Mouse (Mus musculus): ENCODE data around the gene Scnn1a. TPM values are rescaled to one million over a fixed set of nuclear protein-coding genes. Genes with fewer than 3 reads are reported as not detected.
A peak's percentile ranks its signal among the peaks of the same experiment; 100 is the strongest.

Scnn1a gene
- polyA plus RNA-seq, 1 experiment from 2014 or later: 16.9 TPM

DNA sequence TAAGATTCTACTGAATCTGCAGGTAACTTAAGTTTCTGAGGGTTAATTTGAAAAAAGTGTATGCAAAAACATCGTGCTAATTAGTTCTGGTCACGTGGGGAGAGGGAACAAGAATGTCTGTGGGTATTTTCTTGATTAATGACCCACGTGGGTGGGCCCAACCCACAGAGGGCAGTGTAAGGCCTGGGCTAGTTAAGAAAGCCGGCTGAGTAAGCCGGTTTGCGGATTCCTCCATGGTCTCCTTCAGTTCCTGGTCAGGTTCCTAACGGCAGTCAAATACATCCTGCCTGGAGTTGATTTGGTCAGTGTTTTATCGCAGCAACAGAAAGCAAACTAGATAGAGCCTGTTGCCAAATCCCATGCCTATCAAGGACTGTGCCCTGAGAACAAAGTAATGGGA is 36.2 kb upstream of the Scnn1a start:
- Histone ChIP-seq H3K27me3 (replicated peaks; ENCODE audit: control insufficient read depth, insufficient read depth, low read length) (no peaks in the 10 kb centered on the region), H3K4me3 (ENCODE audit: low read depth, low read length) (no peak overlapping the region), H3K4me1 (replicated peaks; ENCODE audit: control insufficient read depth, insufficient read depth, low read length) (no peaks in the 10 kb centered on the region; the same call in 1 of the 2 replicates), H3K4me2 (replicated peaks; ENCODE audit: low read depth) (peak overlapping the region; percentile 14; the same call in 1 of the 2 replicates), H3K36me3 (ENCODE audit: control insufficient read depth, insufficient read depth) (no peaks in the 10 kb centered on the region), H3K27ac (ENCODE audit: low read depth, low read length) (no peak overlapping the region), H3K9ac (ENCODE audit: low read depth, low read length) (no peak overlapping the region), H3K9me3 (ENCODE audit: control insufficient read depth) (no peaks in the 10 kb centered on the region)
- ATAC-seq: peak; percentile 53; the same call in 1 of the 2 replicates
- peak; percentile 47 for TF ChIP-seq CTCF (IDR thresholded peaks at IDR 0.05; ENCODE audit: low read depth)
- 18% methylated on average over 8 of the region's 8 CpGs for WGBS

DNA sequence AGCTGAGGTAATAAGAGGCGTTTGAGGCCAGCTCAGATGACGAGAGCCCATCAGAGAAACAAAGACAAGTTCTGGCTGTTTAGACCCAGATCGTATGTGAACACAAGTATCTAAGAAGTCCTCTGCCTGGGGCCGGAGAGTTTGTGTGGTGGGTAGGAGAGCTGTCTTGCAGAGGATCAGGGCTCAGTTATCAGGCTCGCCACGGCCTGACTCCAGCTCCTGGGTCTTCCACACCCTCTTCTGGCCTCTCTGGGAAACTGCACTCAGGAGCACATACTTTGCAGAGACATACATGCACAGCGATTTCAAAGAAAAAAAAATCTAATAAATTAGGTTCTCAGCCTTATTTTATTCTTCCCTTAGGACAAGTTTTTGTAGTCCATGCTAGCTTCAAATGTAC is 35.7 kb upstream of the Scnn1a start:
- H3K27ac ChIP-seq (ENCODE audit: low read depth, low read length): no peak overlapping the region
- H3K27me3 ChIP-seq (replicated peaks; ENCODE audit: control insufficient read depth, insufficient read depth, low read length): no peaks in the 10 kb centered on the region
- no peak overlapping the region for H3K4me2 ChIP-seq (replicated peaks; ENCODE audit: low read depth)
- no peaks in the 10 kb centered on the region for H3K36me3 ChIP-seq (ENCODE audit: control insufficient read depth, insufficient read depth)
- H3K4me1 ChIP-seq (replicated peaks; ENCODE audit: control insufficient read depth, insufficient read depth, low read length): no peaks in the 10 kb centered on the region; the same call in 1 of the 2 replicates
- H3K9me3 ChIP-seq (ENCODE audit: control insufficient read depth): no peaks in the 10 kb centered on the region
- H3K4me3 ChIP-seq (ENCODE audit: low read depth, low read length): no peak overlapping the region
- no peak overlapping the region for H3K9ac ChIP-seq (ENCODE audit: low read depth, low read length)
- ATAC-seq: no peak
- TF ChIP-seq CTCF (IDR thresholded peaks at IDR 0.05; ENCODE audit: low read depth): peak; percentile 34; the same call in 1 of the 2 replicates
- WGBS: 82% methylated on average over 7 of the region's 7 CpGs

DNA sequence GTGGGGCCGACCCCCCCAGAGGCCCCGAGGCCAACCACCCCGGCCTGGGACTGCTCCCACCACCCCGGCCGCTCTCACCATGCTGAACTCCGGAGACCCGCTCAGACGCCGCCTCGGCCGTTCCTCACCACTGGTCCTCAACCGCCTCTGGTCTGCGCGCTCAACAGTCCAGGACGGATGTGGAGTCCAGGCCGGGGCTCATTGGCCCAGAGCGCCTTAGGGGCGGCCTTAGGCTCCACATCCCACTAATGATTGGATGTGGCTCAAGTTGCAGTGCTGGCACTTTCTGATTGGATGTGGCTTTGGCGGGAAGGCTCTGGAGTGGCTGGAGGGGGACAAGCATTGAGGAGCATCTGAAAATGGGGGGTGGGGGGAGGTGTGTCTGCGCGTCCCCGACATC is 34.6 kb upstream of the Scnn1a start, which contains the start of gene Tuba3a:
Gene Tuba3a, minus strand, starts transcription at position 153 of the 400 bp plus-strand sequence.
- no peak for ATAC-seq
- Histone ChIP-seq H3K9me3 (ENCODE audit: control insufficient read depth) (no peaks in the 10 kb centered on the region), H3K4me2 (replicated peaks; ENCODE audit: low read depth) (no peak within 1 kb of the TSS), H3K9ac (ENCODE audit: low read depth, low read length) (no peak within 1 kb of the TSS), H3K36me3 (ENCODE audit: control insufficient read depth, insufficient read depth) (no peaks in the 10 kb centered on the region), H3K27me3 (replicated peaks; ENCODE audit: control insufficient read depth, insufficient read depth, low read length) (no peaks in the 10 kb centered on the region), H3K4me1 (replicated peaks; ENCODE audit: control insufficient read depth, insufficient read depth, low read length) (no peaks in the 10 kb centered on the region; the same call in 1 of the 2 replicates), H3K27ac (ENCODE audit: low read depth, low read length) (no peak within 1 kb of the TSS), H3K4me3 (ENCODE audit: low read depth, low read length) (no peak within 1 kb of the TSS)
- WGBS: 97% methylated on average over 22 of the region's 22 CpGs
- no peak for TF ChIP-seq CTCF (IDR thresholded peaks at IDR 0.05; ENCODE audit: low read depth)

DNA sequence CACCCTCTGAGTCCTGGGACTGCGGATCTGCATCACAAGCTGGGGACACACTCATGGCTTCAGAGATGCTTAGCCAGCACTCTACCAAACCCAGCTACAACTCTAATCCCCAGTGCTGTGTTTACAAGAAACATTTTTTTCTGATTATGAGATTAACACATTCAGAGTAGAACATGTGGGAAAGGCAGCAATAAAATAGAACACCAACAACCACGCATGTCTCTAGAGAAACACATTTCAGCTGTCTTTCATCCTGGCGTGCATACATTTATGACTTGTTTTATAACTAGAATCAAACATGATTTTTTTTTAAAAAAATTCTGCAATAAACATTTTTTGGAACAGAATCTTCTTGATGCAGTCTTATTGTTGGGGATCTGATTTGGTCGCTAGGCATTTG is 33.5 kb upstream of the Scnn1a start:
- Histone ChIP-seq H3K9ac (ENCODE audit: low read depth, low read length) (no peak overlapping the region), H3K4me1 (replicated peaks; ENCODE audit: control insufficient read depth, insufficient read depth, low read length) (no peaks in the 10 kb centered on the region; the same call in 1 of the 2 replicates), H3K27me3 (replicated peaks; ENCODE audit: control insufficient read depth, insufficient read depth, low read length) (no peaks in the 10 kb centered on the region), H3K27ac (ENCODE audit: low read depth, low read length) (no peak overlapping the region), H3K9me3 (ENCODE audit: control insufficient read depth) (no peaks in the 10 kb centered on the region), H3K4me3 (ENCODE audit: low read depth, low read length) (no peak overlapping the region), H3K36me3 (ENCODE audit: control insufficient read depth, insufficient read depth) (no peaks in the 10 kb centered on the region), H3K4me2 (replicated peaks; ENCODE audit: low read depth) (no peak overlapping the region)
- TF ChIP-seq CTCF (IDR thresholded peaks at IDR 0.05; ENCODE audit: low read depth): no peak
- 76% methylated on average over 4 of the region's 4 CpGs for WGBS
- no peak for ATAC-seq

DNA sequence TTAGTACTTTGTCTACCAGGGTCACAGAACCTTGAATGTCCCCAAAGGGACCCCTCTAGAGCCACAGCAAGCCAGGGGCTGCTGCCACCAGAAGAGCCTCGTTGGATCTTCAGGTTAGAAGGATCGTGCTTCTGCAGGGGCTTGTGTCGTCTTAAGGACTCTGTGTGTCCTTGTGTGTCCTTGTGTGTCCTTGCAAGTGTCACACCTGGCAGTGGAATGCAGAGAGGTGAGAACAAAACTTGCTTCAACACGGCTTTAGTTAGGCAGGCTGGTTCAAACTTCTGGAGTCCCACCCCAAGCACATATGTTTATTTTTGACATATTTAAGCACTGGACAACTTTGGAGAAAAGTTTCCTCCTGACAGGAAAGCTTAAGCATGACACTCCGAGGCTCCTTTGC is 31.7 kb upstream of the Scnn1a start:
- H3K27me3 ChIP-seq (replicated peaks; ENCODE audit: control insufficient read depth, insufficient read depth, low read length): no peaks in the 10 kb centered on the region
- H3K36me3 ChIP-seq (ENCODE audit: control insufficient read depth, insufficient read depth): no peaks in the 10 kb centered on the region
- no peaks in the 10 kb centered on the region; the same call in 1 of the 2 replicates for H3K4me1 ChIP-seq (replicated peaks; ENCODE audit: control insufficient read depth, insufficient read depth, low read length)
- TF ChIP-seq CTCF (IDR thresholded peaks at IDR 0.05; ENCODE audit: low read depth): no peak
- no peak overlapping the region for H3K4me3 ChIP-seq (ENCODE audit: low read depth, low read length)
- WGBS: 57% methylated on average over 5 of the region's 5 CpGs
- H3K9ac ChIP-seq (ENCODE audit: low read depth, low read length): no peak overlapping the region
- ATAC-seq: no peak
- no peak overlapping the region for H3K4me2 ChIP-seq (replicated peaks; ENCODE audit: low read depth)
- H3K9me3 ChIP-seq (ENCODE audit: control insufficient read depth): no peaks in the 10 kb centered on the region
- H3K27ac ChIP-seq (ENCODE audit: low read depth, low read length): no peak overlapping the region

DNA sequence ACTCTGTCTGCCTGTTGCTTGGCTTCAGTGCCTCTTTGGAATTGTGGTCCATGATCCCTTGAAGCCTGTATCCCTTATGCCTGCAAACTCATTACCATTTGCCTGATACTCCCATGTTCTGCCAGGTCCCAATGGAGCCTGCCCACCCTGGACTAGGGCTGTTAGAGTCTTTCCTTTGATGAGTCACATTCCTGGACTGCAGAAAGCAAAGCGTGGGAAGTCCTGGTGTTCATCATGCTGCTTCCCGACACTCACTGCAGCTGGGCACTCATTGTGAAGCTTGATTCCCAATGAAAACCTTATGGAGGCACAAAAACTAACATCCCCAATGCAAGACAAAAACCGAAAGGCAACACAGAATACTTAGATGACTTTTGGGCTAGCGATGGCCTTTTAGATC is 29.1 kb upstream of the Scnn1a start:
- Histone ChIP-seq H3K27me3 (replicated peaks; ENCODE audit: control insufficient read depth, insufficient read depth, low read length) (no peaks in the 10 kb centered on the region), H3K27ac (ENCODE audit: low read depth, low read length) (no peak overlapping the region; the same call in 1 of the 2 replicates), H3K9me3 (ENCODE audit: control insufficient read depth) (no peaks in the 10 kb centered on the region), H3K9ac (ENCODE audit: low read depth, low read length) (no peak overlapping the region), H3K36me3 (ENCODE audit: control insufficient read depth, insufficient read depth) (no peaks in the 10 kb centered on the region), H3K4me1 (replicated peaks; ENCODE audit: control insufficient read depth, insufficient read depth, low read length) (no peaks in the 10 kb centered on the region; the same call in 1 of the 2 replicates), H3K4me3 (ENCODE audit: low read depth, low read length) (no peak overlapping the region), H3K4me2 (replicated peaks; ENCODE audit: low read depth) (no peak overlapping the region)
- TF ChIP-seq CTCF (IDR thresholded peaks at IDR 0.05; ENCODE audit: low read depth): no peak
- WGBS: 73% methylated on average over 4 of the region's 4 CpGs
- ATAC-seq: no peak
